Mouse (Mus musculus) forebrain, embryonic 12.5 days (tissue): Measurements from ENCODE around the gene Magi1. TPM values are rescaled to one million over a fixed set of nuclear protein-coding genes. Genes with fewer than 3 reads are reported as not detected.

Source experiments
- ATAC-seq: fragments of 200-750 bp; cut with Nextera tagmentation; 2 replicates; pipeline ENCODE4 v1.8.0; 2017; ENCODE audit warnings: moderate TSS enrichment; ENCODE audit not compliant: low FRiP score
- H3K27ac ChIP-seq: fragments of 300-500 bp; sonication (generic); 2 replicates; pipeline ENCODE4 v1.5.1; 2016; ENCODE audit warnings: mild to moderate bottlenecking
- H3K27me3 ChIP-seq: fragments of 300-500 bp; sonication (generic); 2 replicates; pipeline ENCODE4 v1.6.1; 2016; ENCODE audit warnings: mild to moderate bottlenecking
- H3K36me3 ChIP-seq: fragments of 300-500 bp; sonication (generic); replicated peaks from 2 replicates; pipeline ENCODE4 v1.6.1; 2016; ENCODE audit warnings: mild to moderate bottlenecking
- H3K4me1 ChIP-seq: fragments of 300-500 bp; sonication (generic); 2 replicates; pipeline ENCODE4 v1.6.1; 2016
- H3K4me2 ChIP-seq: fragments of 300-500 bp; sonication (generic); 2 replicates; pipeline ENCODE4 v1.6.1; 2016; ENCODE audit warnings: mild to moderate bottlenecking, moderate library complexity
- H3K4me3 ChIP-seq: fragments of 300-500 bp; sonication (generic); replicated peaks from 2 replicates; pipeline ENCODE4 v1.5.1; 2016; ENCODE audit warnings: mild to moderate bottlenecking
- H3K9ac ChIP-seq: fragments of 300-500 bp; sonication (generic); 2 replicates; pipeline ENCODE4 v1.6.1; 2016; ENCODE audit warnings: mild to moderate bottlenecking
- H3K9me3 ChIP-seq: fragments of 300-500 bp; sonication (generic); 2 replicates; pipeline ENCODE4 v1.6.1; 2016
- WGBS: fragments of 180-500 bp; shearing (Covaris S2); methylation state at CpG from one replicate; pipeline ENCODE4 v1.1.7; 2016; 5-methylcytosine and 5-hydroxymethylcytosine counted together
- polyA plus RNA-seq: library from polyadenylated mRNA; unstranded; fragments of >200 nt; fragmentation: Nextera tagmentation; extraction: Ambion mirVana; gene quantifications from 2 replicates; pipeline ENCODE4 v1.2.1, GENCODE M21; 2016

The Magi1 gene
- polyA plus RNA-seq, 1 experiment from 2014 or later = 45.5 TPM

DNA sequence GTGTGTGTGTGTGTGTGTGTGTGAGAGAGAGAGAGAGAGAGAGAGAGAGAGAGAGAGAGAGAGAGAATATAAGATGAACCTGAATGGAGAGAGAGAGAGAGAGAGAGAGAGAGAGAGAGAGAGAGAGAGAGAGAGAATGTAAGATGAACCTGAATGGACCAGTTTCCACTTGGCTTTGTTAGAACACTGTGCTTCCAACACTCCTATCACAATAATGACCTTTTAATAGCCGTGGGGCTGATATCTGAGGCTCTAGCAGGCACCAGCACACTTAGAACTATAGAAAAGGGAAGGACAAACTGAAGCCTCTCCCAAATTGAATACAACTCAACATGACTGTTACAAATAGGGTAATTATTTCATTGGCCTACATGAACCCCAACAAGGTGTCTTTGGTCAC is 321.9 kb downstream of the Magi1 start:
- Histone ChIP-seq H3K27ac (no peak overlapping the region), H3K9ac (no peak overlapping the region), H3K9me3 (no peaks in the 10 kb centered on the region), H3K4me1 (peaks cover 15% of the 10 kb centered on the region), H3K4me3 (no peak overlapping the region), H3K36me3 (no peaks in the 10 kb centered on the region), H3K27me3 (no peaks in the 10 kb centered on the region), H3K4me2 (no peak overlapping the region)
- WGBS = 80% methylated on average over 1 of the region's 1 CpGs
- no peak for ATAC-seq

DNA sequence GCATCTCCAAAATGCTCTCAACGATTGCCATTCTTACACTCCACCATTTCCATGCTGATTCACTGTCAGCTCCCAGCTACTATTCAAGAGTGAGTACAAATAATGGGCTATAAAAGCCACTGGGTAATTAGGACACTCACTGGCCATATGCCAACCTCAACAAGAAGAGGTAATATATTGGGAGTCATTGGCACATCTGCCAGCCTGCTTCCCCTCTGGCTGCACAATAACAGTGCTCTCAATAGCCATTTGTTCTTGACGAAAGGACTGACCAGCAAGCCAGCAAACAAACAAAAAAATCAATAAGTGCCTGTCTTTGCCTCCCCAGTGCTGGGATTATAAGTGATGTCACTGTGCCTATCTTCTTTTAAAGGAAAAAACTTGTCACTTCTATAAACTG is 326.5 kb downstream of the Magi1 start:
- no peak overlapping the region for H3K4me3 ChIP-seq
- H3K4me2 ChIP-seq = no peak overlapping the region
- 23% methylated on average over 2 of the region's 2 CpGs for WGBS
- no peak overlapping the region for H3K9ac ChIP-seq
- H3K4me1 ChIP-seq = peaks cover 36% of the 10 kb centered on the region
- peak; percentile 60; the same call in 1 of the 2 replicates for ATAC-seq
- H3K27me3 ChIP-seq = no peaks in the 10 kb centered on the region
- no peaks in the 10 kb centered on the region for H3K36me3 ChIP-seq
- H3K9me3 ChIP-seq = no peaks in the 10 kb centered on the region
- 0 out of 2 replicates have a peak overlapping the region, but pooled peaks have one; percentile 20 for H3K27ac ChIP-seq

DNA sequence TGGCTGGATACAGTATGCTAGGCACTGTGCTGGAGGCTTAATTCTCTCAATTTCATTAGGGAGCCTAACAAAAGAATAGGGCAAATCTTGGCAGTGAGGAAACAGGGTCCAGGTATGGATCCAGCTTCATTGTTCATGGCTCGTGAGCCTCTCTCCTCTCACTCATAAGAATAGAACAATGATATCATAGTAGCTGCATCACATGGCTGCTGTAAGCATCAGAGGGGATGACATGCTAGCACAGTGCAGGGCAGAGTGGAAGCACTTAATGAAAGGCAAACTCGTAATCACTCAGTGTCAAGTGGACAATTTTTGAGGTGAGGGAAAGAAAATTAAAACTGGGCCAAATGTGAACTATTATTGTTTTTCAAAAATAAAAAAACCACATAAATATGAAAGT is 337.1 kb downstream of the Magi1 start:
- H3K4me2 ChIP-seq = no peak overlapping the region
- 67% methylated on average over 2 of the region's 2 CpGs for WGBS
- H3K4me3 ChIP-seq = no peak overlapping the region
- no peaks in the 10 kb centered on the region for H3K27me3 ChIP-seq
- H3K4me1 ChIP-seq = 0 out of 2 replicates have a peak, but pooled peaks cover 5% of the 10 kb centered on the region
- ATAC-seq = no peak
- no peaks in the 10 kb centered on the region for H3K9me3 ChIP-seq
- H3K9ac ChIP-seq = no peak overlapping the region
- H3K36me3 ChIP-seq = no peaks in the 10 kb centered on the region
- no peak overlapping the region for H3K27ac ChIP-seq

DNA sequence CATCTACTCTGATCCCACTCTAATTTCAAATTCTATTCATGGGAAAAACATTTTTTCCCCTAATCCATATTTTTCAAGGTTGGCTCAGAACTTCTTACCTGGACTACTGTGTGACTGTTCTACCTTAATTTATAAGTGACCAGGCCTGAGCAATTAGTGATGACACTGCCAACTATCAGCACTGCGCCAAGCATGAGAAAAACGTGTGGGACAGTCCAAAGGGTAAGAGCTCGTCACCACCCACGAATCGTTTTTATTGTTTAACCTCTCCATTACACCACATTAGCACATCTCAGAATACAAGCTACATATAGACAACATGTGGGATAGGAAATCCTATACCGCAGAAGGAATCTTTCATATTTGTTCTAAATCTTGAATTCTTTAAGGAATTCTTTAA is 347.4 kb downstream of the Magi1 start:
- Histone ChIP-seq H3K4me1 (no peaks in the 10 kb centered on the region), H3K27me3 (no peaks in the 10 kb centered on the region), H3K27ac (no peak overlapping the region), H3K4me3 (no peak overlapping the region), H3K9me3 (no peaks in the 10 kb centered on the region), H3K4me2 (no peak overlapping the region), H3K9ac (no peak overlapping the region), H3K36me3 (no peaks in the 10 kb centered on the region)
- ATAC-seq = no peak
- WGBS = 87% methylated on average over 6 of the region's 6 CpGs

DNA sequence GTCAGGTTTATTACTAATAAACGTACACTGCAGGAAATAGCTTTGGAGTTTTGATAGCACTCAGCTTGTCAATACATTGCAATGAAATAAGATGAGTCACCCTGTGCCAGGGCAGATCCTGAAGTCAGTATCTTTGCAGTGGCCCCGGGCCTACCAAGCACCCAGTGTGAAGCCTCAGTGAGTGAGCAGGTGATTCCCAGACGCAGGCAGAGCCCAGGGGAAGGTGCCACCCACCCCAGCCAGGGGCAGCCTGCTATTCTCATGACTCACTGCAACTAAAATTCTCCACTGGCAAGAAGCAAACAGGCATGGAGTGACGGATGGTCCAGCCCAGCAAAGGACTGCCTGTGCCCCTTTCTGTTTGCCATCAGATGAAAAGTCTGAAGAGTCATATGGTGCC is 347.9 kb downstream of the Magi1 start:
- H3K9me3 ChIP-seq = no peaks in the 10 kb centered on the region
- H3K4me1 ChIP-seq = no peaks in the 10 kb centered on the region
- no peak overlapping the region for H3K9ac ChIP-seq
- ATAC-seq = no peak
- WGBS = 79% methylated on average over 4 of the region's 4 CpGs
- H3K27me3 ChIP-seq = no peaks in the 10 kb centered on the region
- H3K36me3 ChIP-seq = no peaks in the 10 kb centered on the region
- H3K27ac ChIP-seq = no peak overlapping the region
- no peak overlapping the region for H3K4me2 ChIP-seq
- H3K4me3 ChIP-seq = no peak overlapping the region

DNA sequence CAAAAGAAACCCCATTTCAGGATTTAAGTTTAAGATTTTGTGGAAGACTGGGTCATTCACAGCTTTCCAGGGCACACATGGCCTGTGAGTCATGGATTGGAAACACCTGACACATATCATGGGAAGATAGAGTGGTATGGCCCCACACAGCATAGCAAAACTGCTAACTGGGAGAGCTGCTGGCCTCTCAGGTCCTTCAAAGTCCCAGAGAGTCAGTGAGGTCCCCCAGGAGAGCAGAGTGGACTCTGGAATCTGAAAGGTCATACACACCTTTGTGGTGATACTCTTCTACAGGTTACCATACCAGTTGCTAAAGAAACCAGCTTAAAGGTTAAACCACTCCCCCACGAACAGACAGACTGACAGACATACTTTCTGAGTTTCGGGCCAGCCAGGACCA is 349.0 kb downstream of the Magi1 start:
- 87% methylated on average over 2 of the region's 2 CpGs for WGBS
- no peak for ATAC-seq
- H3K27me3 ChIP-seq = no peaks in the 10 kb centered on the region

DNA sequence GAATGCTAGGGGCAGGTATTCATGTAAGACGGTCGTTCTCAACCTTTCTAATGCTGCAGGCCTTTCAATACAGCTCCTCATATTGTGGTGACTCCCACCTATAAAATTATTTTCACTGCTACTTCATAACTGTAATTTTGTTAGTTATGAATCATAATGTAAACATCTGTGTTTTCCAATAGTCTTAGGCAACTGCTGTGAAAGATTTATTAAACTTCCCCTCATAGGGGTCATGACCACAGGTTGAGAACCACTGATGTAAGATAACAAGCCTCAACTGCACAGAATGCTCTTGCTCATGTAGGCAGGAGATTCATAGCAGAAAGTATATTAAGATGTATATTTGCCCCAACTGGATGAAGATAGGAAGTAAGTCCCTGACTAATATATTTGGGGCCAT is 359.1 kb downstream of the Magi1 start:
- Histone ChIP-seq H3K27ac (no peak overlapping the region), H3K9me3 (no peaks in the 10 kb centered on the region), H3K9ac (no peak overlapping the region), H3K4me3 (no peak overlapping the region), H3K27me3 (no peaks in the 10 kb centered on the region), H3K4me2 (no peak overlapping the region), H3K4me1 (peaks cover 13% of the 10 kb centered on the region), H3K36me3 (no peaks in the 10 kb centered on the region)
- WGBS = 92% methylated on average over 2 of the region's 2 CpGs
- no peak for ATAC-seq

More for the DNA sequence above, 349.0 kb downstream of the Magi1 start:
- Histone ChIP-seq H3K4me3 (no peak overlapping the region), H3K9me3 (no peaks in the 10 kb centered on the region), H3K4me2 (no peak overlapping the region), H3K27ac (no peak overlapping the region), H3K36me3 (no peaks in the 10 kb centered on the region), H3K9ac (no peak overlapping the region), H3K4me1 (no peaks in the 10 kb centered on the region)

DNA sequence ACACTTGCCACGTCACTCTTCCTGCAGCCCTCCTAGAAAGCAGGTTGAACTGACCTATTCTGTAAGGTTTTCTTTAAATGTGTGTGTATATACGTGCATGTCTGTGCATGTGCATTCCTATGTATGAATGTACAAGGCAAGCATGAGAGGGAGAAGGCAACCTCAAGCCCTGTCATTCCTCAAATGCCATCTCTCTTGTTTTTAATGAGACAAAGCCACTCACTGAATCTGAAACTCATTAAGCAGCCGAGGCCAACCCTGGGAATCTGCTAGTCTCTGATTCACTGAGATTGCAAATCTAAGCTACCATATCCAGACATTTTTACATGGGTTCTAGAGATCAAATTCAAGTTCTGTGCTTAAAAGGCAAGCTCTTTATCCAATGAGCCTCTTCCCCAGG is 359.7 kb downstream of the Magi1 start:
- no peaks in the 10 kb centered on the region for H3K9me3 ChIP-seq
- peaks cover 13% of the 10 kb centered on the region for H3K4me1 ChIP-seq
- no peak overlapping the region for H3K4me2 ChIP-seq
- H3K4me3 ChIP-seq = no peak overlapping the region
- no peaks in the 10 kb centered on the region for H3K36me3 ChIP-seq
- ATAC-seq = no peak
- no peaks in the 10 kb centered on the region for H3K27me3 ChIP-seq
- no peak overlapping the region for H3K9ac ChIP-seq
- 35% methylated on average over 3 of the region's 3 CpGs for WGBS
- H3K27ac ChIP-seq = no peak overlapping the region

DNA sequence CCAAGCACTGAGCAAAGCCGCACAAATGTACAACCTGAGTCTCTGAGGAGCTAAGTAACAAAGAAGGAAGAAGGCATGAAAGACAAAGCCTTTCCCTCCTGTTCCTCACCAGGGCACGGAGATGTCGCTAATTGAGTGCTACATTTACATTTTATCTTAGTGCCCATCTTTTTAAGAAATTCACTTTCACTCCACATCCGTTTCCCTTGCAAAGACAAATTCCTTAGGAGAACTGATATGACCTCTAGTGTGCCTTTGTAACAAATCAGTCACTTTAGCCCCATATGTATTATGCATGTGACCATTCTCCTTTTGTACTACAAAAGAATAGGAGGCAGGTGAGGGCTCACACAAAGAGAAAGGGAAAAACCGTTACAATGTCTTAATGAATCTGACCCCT is 360.4 kb downstream of the Magi1 start:
- no peak; the same call in 1 of the 2 replicates for ATAC-seq
- Histone ChIP-seq H3K4me1 (peaks cover 13% of the 10 kb centered on the region), H3K9me3 (no peaks in the 10 kb centered on the region), H3K27me3 (no peaks in the 10 kb centered on the region), H3K9ac (no peak overlapping the region), H3K4me2 (no peak overlapping the region), H3K4me3 (no peak overlapping the region), H3K36me3 (no peaks in the 10 kb centered on the region), H3K27ac (no peak overlapping the region)
- WGBS = 49% methylated on average over 5 of the region's 5 CpGs

DNA sequence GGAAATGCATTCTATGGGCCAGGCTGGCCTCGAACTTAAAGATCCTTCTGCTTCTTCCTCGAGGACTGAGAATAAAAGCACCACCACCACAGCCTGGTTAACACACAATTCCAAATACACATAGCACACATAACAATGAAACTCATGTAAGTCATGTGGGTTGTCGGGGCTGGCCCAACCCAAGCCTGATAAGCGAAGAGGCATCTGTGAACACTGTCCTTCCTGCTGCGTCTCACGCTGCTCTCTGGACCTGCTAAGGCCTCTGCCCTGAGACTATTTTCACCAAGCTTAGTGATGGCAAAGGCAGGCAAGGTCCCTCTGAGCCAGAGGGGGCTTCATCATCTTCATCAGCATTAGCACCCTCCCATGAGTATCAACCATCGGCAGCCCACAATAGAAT is 360.8 kb downstream of the Magi1 start:
- 80% methylated on average over 7 of the region's 7 CpGs for WGBS
- H3K36me3 ChIP-seq = no peaks in the 10 kb centered on the region
- H3K4me1 ChIP-seq = peaks cover 13% of the 10 kb centered on the region
- no peaks in the 10 kb centered on the region for H3K27me3 ChIP-seq
- no peak overlapping the region for H3K4me2 ChIP-seq
- no peak for ATAC-seq
- H3K4me3 ChIP-seq = no peak overlapping the region
- H3K27ac ChIP-seq = no peak overlapping the region
- no peak overlapping the region for H3K9ac ChIP-seq
- no peaks in the 10 kb centered on the region for H3K9me3 ChIP-seq

DNA sequence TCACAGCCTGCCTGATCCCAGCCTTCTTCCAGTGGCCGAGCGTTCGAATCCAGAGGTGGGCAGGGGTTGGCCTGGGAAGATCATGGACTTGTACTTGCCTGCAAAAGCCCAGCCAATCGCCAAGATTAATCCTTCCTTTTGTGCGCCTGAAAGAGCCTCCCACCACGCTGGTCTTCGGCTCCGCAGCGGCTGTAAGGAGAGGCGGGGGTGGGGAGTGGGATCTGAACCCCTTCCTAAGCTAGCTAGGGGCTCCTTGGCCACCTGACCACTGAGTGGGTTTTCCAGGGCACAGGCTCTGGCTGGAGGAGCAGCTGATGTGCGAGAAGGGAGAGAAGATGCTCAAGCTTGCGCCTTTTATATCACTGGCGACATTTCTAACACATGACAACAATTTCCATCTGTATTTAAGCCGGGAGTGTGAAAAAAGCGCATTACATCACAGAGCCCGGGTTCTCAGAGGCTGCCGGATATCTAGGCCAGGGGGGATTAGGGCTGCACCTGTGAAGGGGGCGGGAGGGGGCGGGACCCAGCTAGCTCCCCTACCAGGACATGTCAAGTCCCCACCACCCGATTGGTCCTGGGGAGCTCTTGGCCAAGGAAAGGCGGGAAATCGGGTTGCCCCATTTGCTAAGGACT is 370.4 kb downstream of the Magi1 start:
- under 1% methylated on average over 22 of the region's 22 CpGs for WGBS
- peaks cover 50% of the 10 kb centered on the region for H3K4me1 ChIP-seq
- peak; percentile 52 for ATAC-seq
- H3K36me3 ChIP-seq = no peaks in the 10 kb centered on the region
- H3K27me3 ChIP-seq = no peaks in the 10 kb centered on the region
- no peaks in the 10 kb centered on the region for H3K9me3 ChIP-seq
- H3K27ac ChIP-seq = peak overlapping the region; percentile 100
- peak overlapping the region; percentile 75 for H3K4me2 ChIP-seq
- H3K4me3 ChIP-seq = peak overlapping the region; percentile 44
- H3K9ac ChIP-seq = peak overlapping the region; percentile 72

DNA sequence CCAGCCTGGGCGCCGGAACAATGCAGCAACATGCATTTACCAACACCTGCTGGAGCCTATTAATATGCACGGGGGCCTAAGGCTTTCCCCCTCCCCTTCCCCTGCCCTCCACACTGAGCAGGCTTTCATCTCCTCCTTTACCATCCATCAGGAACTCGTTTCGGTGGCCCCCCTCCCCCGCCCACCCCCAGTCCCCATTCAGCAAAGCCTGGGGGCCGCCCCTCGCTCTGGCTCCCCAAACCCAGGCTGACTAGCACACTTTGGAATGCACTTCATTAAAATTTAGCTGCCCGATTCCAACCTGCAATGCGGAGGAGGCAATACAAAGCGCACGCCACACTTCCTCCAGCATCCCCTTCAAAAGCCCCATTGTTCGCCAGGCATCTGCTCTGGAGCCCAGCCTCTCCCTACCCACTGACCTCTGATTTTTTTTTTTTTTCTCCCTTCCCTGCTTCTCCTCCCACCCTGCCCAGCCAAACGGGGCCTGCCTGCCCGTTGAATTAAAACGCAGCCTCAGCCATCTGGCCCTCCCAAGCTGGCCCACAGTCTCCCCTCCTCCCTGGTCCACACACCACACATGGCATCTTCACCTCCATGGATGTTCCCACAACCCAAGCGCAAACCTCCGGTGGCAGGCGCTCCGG is 371.0 kb downstream of the Magi1 start:
- Histone ChIP-seq H3K27ac (peak overlapping the region; percentile 100), H3K36me3 (peaks cover 3% of the 10 kb centered on the region; the same call in 1 of the 2 replicates), H3K4me2 (peak overlapping the region; percentile 75), H3K4me1 (peaks cover 50% of the 10 kb centered on the region), H3K27me3 (no peaks in the 10 kb centered on the region), H3K9ac (peak overlapping the region; percentile 72), H3K9me3 (no peaks in the 10 kb centered on the region), H3K4me3 (peak overlapping the region; percentile 44)
- 0% methylated on average over 20 of the region's 20 CpGs for WGBS
- peak; percentile 92 for ATAC-seq
